Mouse (Mus musculus) MN1 (cell line): ENCODE measurements around the gene Fam107a.
A peak's percentile ranks its signal among the peaks of the same experiment; 100 is the strongest.

Experiments used
- DNase-seq: peaks from one replicate; pipeline ENCODE4 v3.0.0-alpha.2; 2016; ENCODE audit warnings: low spot score

Gene Fam107a

DNA sequence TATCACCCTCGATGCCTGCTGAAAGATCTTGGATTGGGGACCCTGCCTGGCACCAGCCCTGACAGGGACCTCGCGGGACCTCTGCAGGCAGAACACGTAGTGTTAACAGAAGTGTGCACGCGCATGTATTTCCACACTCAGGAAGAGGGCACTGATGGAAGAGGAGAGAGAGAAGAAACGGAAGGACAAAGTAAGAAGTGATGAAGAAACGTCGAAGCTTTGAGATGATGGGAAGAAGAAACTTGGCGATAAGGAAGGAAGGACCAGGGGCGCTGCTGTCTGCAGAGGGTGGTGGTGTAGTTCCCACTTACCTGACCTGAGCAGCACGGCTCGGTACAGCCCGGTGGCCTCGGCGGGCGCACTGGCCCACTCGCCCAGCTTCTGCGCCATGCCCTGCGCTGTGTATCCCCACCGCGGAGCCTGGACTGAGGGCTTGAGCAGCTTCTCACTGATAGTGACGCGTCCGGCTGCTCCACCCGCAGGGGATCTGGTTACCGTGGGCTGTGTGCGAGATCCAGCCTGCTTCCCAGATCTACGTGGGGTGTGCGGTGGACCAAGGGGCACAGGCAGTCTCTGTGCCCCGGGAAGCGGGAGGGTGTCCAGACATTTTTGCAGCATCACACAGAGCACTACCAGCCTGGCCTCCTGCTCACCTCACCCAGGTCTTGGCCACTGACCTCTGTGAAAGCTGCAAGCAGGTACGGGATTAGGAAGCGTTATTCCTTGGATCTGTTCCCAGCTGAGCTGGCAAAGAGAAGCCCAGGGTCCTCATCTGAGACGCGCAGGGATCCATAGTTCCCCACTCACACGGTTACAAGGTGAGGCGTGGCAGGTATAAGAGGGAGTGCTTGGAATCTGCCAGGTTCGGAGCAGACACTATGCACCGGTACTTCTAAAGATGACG lies at the start of gene Fam107a:
Gene Fam107a, minus strand, starts transcription at position 830 of the 904 bp plus-strand sequence.
- DNase-seq: no peak

DNA sequence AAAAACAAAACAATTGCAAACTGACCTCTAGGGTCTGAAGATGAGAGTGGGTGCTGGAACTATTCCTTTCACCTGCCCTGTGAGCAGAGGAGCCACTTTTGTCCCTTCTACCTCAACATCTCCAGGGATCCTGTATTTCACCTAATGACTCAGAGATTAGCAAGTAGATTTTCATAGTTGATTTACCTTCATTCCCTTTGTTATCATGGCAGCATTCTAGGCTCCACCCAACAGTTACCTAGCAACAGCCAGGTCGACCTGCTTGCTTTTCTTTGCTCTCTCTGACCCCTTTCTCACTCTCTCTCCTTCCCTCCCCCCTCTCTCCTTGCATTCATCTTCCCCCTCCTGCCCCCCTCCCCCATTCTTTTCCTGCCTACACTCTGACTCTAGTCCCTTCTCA lies 49.3 kb upstream of the Fam107a start:
- DNase-seq: no peak

DNA sequence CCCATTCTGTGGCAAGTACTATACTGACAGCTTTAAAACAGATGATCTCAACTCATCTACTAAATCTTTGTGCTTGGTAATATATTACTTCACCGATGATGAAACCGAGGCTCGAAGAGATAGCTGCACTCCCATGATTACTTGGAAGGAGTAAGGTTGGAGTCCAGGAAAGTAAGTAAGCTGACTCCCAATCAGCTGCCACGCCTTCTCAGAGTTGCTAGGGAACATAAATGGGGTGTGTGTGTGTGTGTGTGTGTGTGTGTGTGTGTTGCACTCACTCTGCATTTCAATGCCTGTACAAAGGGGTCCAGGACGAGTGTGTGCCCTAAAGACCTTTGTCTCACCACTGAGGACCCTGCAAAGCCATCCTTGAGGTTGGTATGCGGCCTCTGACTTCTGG lies 48.0 kb upstream of the Fam107a start:
- DNase-seq: no peak

DNA sequence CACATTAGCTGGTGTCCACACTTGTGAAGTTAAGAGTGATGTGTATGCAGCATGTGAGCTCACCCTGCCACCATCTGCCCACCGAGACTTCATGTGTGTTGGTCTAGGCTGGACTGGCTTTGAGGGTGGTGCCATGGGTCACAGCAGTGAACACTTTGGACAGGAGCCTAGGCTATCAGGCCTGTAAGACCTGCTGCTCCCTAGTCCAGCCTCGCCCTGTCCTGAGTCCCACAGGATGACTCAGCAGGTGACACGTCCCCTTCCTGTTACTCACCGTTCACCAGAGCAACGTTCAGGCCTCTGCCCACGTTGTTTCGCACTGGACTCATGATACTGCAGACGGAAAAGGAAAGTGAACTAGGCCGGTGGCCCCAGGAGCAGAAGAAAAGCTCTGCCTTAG lies 39.0 kb upstream of the Fam107a start:
- peak; percentile 8 for DNase-seq

DNA sequence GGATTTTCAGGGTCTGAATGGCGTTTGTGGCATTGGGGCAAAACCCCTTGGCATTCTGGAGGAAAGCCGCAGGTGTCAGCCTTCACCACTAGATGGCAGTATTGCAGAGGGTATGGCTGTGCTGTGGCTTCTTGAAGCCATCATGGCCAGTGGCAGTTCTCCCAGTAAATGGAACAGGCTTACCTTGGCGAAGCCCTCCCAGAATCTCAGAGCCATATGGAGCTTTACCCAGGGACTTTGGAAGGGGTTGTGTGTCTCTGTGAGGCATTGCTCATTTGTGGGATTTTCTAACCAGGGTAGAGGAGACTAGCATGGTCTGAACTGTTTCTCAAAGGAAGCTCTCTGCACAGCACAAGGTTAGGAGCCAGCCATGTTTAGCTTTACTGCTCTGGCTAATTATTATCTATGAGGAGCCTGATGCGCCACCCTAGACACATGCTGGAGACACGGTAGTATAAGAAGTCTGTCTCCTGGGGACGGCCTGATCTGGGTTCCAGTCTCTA lies 38.2 kb upstream of the Fam107a start:
- DNase-seq: peak; percentile 75

DNA sequence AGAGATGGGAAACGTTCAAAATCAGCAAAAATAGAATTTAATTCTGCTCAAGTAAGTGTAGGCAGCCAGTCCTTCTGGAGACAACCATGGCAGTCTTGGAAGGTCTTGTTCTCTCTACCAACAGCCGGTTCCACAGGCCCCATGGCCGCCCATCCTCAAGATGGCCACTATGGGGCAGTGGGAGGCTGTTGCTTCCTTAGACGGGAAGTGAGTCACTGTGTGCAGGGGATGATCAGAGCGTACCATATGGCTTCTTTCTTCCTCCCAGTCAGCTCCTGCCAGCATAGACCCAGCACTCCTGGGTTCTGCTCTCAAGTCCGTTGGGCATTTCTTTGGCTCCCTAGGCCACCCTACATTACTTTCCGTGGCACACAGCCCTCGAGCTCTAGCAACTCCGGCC lies 31.1 kb upstream of the Fam107a start:
- peak; percentile 22 for DNase-seq

DNA sequence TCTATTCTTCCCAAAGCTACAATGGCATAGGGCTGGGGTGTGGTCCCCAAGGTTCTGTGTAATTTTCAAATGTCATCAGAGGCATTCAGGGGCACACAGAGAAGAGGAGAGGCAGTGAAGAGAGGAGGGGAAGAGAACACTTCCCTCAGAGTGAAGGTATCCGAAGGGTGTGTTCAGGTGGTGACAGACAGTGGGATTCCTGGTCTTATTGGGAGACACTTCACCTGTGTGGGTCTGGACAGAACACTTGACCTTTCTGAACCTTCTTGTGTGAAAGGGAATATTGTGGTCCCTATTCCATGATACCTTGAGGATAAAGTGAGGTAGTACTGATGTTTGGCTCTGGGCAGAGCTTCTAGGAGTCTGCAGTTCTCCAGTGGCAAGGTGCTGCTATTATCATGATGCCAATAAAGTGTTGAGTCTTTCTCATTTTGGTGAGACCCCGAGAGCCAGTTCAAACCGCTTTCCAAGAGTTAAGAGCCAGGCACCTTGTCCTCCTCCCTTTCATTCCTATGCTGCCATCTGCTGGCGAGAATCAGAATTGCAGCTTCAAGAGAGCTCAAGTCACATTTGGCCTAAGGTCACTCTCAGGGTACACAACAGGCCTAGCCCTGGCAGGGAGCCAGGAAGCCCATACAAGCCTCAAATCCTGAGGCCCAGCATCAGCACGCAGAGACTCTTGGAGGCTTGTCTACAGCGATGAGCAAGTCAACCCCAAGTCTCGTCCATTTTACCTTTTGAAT lies 28.6 kb upstream of the Fam107a start:
- DNase-seq: peak; percentile 67

DNA sequence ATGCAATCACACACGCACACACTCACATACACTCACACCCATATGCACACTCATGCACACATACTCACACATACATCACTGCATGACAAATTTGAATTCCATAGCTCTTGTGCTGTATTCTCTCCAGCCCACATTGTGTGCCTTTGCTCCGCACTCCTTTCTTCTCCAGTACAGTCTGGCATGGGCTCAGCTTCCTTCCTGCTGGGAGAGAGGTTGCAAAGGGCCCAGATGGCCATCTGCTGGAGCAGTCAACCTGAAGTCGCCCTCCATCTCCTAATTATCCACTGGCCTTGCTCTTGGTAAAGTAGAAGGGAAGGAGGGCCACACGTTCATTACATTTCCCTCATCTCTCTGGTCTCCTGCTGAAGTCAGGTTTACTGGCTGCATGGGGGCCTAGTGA lies 27.7 kb upstream of the Fam107a start:
- no peak for DNase-seq

DNA sequence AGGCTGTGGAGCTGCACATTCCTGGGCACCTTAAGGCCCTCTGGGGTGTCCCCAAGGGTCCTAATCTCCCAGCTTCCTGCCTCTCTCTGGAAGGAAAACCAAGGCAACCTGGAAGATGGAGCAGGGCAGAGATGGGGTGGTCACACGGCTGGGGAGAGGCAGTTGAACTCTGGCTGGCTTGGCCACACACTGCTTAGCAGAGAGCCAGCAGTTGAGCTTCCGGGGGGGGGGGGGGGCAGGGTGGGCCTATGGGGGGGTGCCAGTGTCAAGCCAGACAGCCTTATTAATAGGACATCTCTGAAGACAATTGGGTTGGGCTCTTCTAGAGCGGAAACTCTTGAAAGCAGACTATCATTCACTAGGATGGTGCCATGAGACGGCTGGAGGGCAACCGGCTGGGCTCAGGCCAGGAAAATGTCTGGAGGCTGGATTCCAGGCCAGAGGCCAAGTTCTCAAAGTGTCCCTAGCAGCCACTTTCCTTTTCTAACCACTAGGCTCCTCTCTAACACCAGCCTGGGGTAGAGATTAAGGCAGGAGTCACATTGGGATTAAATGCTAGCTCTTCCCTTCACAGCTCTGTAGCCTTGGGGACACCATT lies 24.8 kb upstream of the Fam107a start:
- no peak for DNase-seq

DNA sequence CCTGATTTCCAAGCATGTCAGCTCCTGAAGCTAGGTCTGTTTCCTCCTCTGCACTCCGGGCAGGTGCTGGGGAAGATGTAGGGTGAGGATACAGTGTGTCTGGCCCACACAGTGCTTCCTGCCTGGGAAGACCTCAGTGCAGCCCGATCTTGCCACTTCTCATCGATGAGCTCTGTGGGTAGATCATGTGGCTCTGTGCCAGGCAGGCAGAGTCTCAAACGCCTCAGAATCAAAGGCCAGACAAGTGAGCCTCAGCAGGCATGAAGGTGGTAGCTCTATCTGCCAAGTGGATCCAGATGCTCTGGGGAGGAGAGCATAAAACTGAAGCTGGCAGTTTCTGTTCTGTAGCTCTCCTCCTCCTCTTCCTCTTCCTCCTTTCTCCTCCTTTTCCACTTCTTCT lies 22.4 kb upstream of the Fam107a start:
- peak; percentile 37 for DNase-seq

DNA sequence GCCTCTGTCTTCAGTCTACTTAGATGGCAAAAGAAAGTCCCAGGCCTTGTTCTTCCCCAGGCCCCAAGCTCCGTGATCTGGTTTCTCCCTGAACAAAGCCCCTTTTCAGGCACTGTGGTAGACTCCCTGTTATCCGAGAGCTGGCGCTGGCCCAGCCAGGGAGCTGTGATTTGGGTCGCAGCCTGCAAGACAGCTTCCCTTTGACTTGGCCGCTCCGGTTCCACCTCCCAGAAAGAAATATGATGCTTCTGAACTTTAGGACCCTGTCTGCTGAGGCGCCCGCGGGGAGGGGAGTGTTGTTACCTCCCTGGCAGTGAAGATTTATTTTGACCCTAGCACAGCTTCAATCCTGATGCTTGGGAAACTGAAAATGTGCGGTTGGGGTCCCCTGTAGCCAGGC lies 18.1 kb upstream of the Fam107a start:
- DNase-seq: no peak

DNA sequence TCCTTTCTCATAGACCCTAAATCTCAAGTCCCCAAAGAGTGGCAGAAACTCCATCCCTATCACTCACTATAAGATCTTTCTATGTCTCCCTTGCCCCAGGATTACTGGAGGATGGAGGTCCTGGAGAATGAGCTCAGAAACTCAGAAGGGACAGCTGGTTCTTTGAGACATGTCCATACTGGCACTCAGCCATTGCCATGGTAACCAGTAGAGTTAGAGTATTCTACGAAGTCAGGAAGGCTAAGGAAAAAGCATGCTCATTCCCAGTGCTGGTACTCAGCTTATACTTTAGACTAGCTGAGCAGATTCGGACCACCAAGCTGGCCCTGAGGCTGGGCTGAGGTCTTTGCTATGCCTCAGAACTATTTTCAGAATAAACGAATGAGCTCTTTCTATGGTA lies 16.7 kb upstream of the Fam107a start:
- no peak for DNase-seq

DNA sequence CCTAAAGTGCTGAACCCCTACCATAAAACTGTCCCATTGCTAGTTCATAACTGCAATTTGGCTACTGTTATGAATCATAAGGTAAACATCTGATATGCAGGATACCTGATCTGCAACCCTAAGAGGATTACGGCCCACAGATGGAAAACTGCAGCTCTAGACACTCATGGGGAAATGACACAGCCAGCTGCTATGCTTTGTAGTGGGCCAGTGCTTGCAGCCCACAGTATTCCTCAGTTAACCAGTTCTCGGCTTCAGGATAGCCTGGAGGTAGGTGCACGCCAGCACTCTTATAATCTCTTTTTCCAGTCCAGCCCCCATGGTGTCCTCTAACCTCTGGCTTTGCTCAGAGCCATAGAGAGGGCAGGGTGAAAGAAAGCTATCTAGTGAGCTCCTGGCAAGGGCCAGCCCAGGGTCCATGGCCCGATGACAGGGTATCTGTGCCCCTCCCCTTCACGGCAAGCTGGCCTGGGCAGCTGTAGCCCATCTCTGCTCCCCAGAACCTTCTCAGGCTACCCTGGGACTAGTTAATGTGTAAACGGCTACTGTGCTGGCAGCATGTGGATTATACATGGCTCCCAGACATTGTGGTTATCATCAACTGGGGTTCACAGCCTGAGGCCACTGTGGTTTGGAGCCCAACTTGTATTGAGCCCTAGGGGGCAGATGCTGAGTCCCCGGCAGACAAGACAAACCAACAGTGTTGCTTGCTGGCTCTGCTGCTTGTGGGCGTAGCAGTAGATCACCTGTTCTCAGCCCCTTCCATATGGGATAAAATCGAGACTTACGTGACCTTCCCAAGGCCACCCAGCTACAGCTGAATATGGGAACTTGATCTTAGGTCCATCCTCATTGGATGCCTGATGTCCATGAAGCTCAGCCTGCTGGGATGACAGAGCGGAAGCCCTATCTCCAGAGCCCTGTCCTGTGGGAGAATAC lies 14.8 kb upstream of the Fam107a start:
- DNase-seq: no peak

DNA sequence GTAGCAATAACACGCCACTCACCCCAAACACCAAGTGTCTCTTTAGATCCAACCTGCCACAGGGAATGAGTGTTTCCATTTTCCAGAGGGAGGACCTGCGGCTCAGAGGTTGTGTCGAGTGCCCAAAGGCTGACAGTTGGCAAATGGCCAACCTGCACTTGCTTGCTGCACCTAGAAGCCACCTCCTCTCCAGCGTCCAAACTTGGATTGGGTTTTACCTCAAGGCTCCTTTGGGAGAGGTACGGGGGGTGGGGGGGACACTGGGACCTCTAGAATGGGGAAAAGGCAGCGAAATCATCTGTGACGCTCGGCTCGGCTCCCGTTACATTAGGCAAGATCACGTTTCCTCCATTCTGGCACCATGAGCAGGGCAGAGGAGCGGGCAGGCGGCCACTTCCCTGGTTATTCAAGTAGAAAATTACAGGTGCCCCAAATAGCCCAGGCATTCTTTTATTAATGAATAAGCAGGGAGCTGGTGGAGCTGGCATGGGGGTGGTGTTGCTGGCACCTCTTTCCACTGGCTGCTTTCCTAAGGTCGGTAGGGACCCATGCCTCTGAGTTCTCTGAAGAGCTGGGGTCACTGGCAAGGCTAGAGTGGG lies 13.6 kb upstream of the Fam107a start:
- no peak for DNase-seq

DNA sequence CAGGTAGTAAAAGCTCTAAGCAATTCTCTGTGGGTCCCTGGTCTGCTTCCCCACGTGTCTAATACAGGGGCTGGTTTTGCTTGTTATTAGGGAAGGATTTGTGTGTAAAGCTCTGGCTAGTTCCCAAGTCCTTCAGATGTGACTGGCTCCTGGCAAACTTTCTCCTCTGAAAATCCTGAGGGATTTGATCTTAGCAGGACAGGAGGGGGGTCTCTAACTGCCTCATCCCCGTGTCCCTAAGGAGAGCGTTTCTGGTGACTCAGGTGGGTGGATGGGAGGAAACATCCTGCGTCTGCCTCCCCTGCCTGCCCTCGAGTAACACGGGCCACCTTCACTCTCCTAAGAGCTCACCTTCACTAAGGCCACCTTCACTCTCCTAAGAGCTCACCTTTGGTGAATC lies 12.6 kb upstream of the Fam107a start:
- no peak for DNase-seq

DNA sequence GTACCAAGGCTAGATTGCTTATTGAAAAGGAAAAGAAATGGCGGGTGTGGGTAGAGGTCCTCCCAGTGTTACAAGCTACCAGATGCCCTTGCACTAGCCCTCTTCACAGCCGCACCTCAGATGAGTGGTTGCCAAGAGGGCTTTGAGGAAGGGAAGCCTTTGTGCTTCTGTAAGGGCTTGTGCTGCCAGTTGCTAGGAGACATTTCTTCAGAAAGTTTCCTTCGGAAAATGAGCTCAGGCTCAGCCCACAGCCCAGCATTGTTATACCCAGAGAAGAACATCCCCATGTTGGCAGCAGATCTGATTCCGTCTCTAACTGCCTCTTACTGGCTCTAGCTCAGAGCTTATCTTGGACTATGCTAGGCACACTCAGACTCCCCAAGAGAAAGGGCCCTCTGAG lies 11.7 kb upstream of the Fam107a start:
- DNase-seq: no peak

DNA sequence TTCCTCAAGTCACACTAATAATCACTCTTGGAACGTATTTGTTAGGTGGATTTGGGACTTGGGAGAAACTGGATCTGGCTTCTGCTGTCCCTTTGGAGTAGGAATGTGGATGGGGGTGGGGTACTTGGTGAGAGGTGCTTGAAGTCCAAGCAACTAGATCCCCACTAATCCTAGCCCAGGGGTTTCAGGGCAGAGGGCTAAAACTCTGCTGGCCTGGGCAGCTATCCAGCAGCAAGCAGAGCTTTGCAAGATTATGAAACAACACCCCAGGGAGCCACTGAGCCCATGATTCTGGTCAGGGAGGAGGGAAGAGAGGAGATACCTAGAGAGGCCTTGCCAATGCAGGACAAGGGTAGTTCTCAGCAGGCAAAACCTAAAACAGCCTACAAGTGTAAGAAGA lies 9.5 kb upstream of the Fam107a start:
- no peak for DNase-seq

DNA sequence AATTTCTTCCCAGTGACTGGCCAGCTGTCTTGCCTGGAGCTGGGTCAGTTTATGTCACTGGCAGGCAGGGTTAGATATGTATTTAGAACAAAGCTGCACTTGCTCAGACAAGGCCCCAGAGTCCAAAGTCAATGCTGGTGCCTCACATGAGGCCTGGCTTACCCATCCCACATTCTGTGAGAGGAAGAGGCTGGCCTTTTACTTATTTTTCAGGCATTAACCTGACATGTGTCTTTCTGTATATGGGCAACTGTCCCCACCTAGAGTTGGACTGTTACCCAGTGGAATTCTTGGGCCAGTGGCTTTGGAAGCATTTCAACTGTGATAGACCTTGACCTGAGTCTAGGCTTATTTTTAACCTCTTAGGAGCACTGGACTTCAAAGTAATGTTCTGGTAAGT lies 9.1 kb upstream of the Fam107a start:
- DNase-seq: no peak

DNA sequence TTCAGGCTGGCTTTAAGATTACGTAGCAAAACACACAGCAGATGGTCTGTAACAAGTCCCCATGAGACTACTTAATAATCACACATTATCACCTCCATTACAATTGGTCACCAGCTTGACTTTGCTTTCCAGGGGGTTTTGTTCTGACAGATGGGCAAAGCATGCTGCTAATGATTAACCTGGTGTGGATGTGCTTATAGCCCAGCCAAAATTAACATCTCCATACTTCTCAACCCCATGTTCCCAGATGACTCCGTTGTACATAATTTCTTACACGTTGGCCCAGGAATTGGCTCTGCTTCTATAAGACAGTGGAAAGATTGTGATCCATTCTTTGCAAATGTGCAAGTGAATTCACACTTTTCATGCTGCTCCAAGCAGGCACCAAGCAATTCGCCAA lies 7.9 kb upstream of the Fam107a start:
- no peak for DNase-seq

DNA sequence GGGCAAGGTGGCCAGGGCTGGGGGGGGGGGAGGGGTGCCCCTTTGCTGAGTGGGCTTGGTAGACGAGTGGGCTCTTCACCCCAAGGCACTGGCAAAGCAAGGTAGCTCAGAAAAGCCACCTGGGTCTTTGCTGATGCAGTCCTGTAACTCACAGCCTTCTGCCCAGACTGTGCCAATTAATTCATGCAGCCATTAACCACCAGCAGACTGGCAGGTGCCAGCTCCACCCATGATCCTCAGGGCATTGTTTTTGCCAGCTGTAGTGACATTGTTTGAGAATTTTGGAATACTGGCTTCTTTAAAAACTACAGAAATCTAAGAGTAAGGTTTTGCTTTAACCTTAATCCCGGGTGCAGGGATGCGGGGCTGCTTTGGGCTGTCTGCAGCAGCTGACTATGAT lies 2.7 kb upstream of the Fam107a start:
- no peak for DNase-seq
